In genomic region chr7:109510799-109511198, GRCm38 (mm10) we compare ENCODE assay signal across 27 mouse cellular contexts. TPM values are rescaled to one million over a fixed set of nuclear protein-coding genes. Genes with fewer than 3 reads are reported as not detected.
DNase-seq lines count a peak whose midpoint lies in the region; ATAC-seq and TF ChIP-seq lines count a peak whose summit lies in the region.
"Had no signal": no experiment of that assay in that cellular context is flagged by ENCODE, and none has a peak within 500 bp of the region (broad histone marks: within the 10 kb centered on the region; RNA-seq: fewer than 3 reads in every experiment).

No protein-coding gene starts in this region.

- H3K4me2 ChIP-seq in kidney, embryonic 14.5 days (replicated peaks; ENCODE audit: low read depth, low read length): no peak overlapping the region
- no peak overlapping the region for H3K4me2 ChIP-seq in liver, embryonic 11.5 days
- no peak overlapping the region for H3K4me2 ChIP-seq in liver, postnatal 0 days (ENCODE audit: low read depth, low read length)
- H3K4me2 ChIP-seq: embryonic facial prominence, embryonic 15.5 days; forebrain, embryonic 12.5 days; heart, embryonic 13.5 days; hindbrain, embryonic 14.5 days; limb, embryonic 15.5 days; lung, embryonic 15.5 days; midbrain, embryonic 13.5 days had no signal

- H3K9ac ChIP-seq in kidney, embryonic 14.5 days (ENCODE audit: low read depth, low read length): no peak overlapping the region
- no peak overlapping the region for H3K9ac ChIP-seq in liver, embryonic 11.5 days (ENCODE audit: low read depth, low read length)
- H3K9ac ChIP-seq in liver, postnatal 0 days (replicated peaks): no peak overlapping the region
- H3K9ac ChIP-seq: embryonic facial prominence, embryonic 15.5 days; forebrain, embryonic 12.5 days; heart, embryonic 13.5 days; hindbrain, embryonic 14.5 days; limb, embryonic 15.5 days; lung, embryonic 15.5 days; midbrain, embryonic 13.5 days had no signal

- no peak for TF ChIP-seq EP300 in liver, postnatal 0 days (IDR thresholded peaks at IDR 0.05; ENCODE audit: low read depth)

- H3K4me3 ChIP-seq in kidney, embryonic 14.5 days (ENCODE audit: low read length): no peak overlapping the region
- H3K4me3 ChIP-seq in liver, embryonic 11.5 days (ENCODE audit: low read depth, low read length): no peak overlapping the region
- H3K4me3 ChIP-seq in liver, postnatal 0 days (ENCODE audit: low read depth, low read length): no peak overlapping the region
- H3K4me3 ChIP-seq: embryonic facial prominence, embryonic 10.5 days; embryonic facial prominence, embryonic 15.5 days; forebrain, embryonic 12.5 days; heart, embryonic 13.5 days; limb, embryonic 10.5 days; limb, embryonic 15.5 days; lung, embryonic 15.5 days; megakaryocyte, embryonic 14.5 days; midbrain, embryonic 13.5 days had no signal

- no peak overlapping the region for H3K27ac ChIP-seq in kidney, embryonic 14.5 days (ENCODE audit: low read depth, low read length)
- H3K27ac ChIP-seq in liver, embryonic 11.5 days (ENCODE audit: low read depth, low read length): no peak overlapping the region
- H3K27ac ChIP-seq in liver, postnatal 0 days (ENCODE audit: low read depth): no peak overlapping the region
- H3K27ac ChIP-seq: embryonic facial prominence, embryonic 10.5 days; embryonic facial prominence, embryonic 15.5 days; forebrain, embryonic 12.5 days; heart, embryonic 13.5 days; hindbrain, embryonic 14.5 days; limb, embryonic 10.5 days; limb, embryonic 15.5 days; lung, embryonic 15.5 days; midbrain, embryonic 13.5 days had no signal

- no peaks in the 10 kb centered on the region for H3K27me3 ChIP-seq in kidney, embryonic 14.5 days (ENCODE audit: control insufficient read depth, insufficient read depth, low read length)
- no peaks in the 10 kb centered on the region for H3K27me3 ChIP-seq in liver, embryonic 11.5 days (replicated peaks; ENCODE audit: control insufficient read depth, insufficient read depth, low read length)
- no peaks in the 10 kb centered on the region for H3K27me3 ChIP-seq in liver, postnatal 0 days (ENCODE audit: insufficient read depth, low read length)
- H3K27me3 ChIP-seq: embryonic facial prominence, embryonic 15.5 days; forebrain, embryonic 12.5 days; limb, embryonic 15.5 days; lung, embryonic 15.5 days; midbrain, embryonic 13.5 days had no signal

- peak; percentile 39 for DNase-seq in kidney, adult 11 months
- DNase-seq in liver, embryonic 11.5 days (ENCODE audit: low spot score): no peak
- no peak for DNase-seq in liver, postnatal 0 days
- DNase-seq in right cerebral cortex, postnatal 36 days (ENCODE audit: low spot score in 2 of 2): no peak
- DNase-seq in cerebellum, postnatal 36 days: no peak
- DNase-seq: adrenal gland, postnatal 25 days; cerebellum, adult 11-12 months; cerebellum, adult 9-11 months; gastrocnemius, postnatal 10 days; heart, postnatal 10 days; layer of hippocampus, postnatal 36 days; lung, postnatal 36 days; thymus, postnatal 36 days had no signal

- H3K36me3 ChIP-seq in kidney, embryonic 14.5 days (ENCODE audit: control insufficient read depth, insufficient read depth, low read length): no peaks in the 10 kb centered on the region
- no peaks in the 10 kb centered on the region for H3K36me3 ChIP-seq in liver, embryonic 11.5 days (ENCODE audit: control insufficient read depth, insufficient read depth, low read length)
- no peaks in the 10 kb centered on the region for H3K36me3 ChIP-seq in liver, postnatal 0 days (replicated peaks; ENCODE audit: insufficient read depth, low read length)
- H3K36me3 ChIP-seq: embryonic facial prominence, embryonic 10.5 days; embryonic facial prominence, embryonic 15.5 days; forebrain, embryonic 12.5 days; heart, embryonic 13.5 days; limb, embryonic 10.5 days; limb, embryonic 15.5 days; lung, embryonic 15.5 days; midbrain, embryonic 13.5 days had no signal

- no peak for ATAC-seq in kidney, embryonic 14.5 days (ENCODE audit: low FRiP score, low TSS enrichment)
- 0 out of 2 replicates have a peak, but pooled peaks have one; percentile 37 for ATAC-seq in liver, embryonic 11.5 days (replicated peaks; ENCODE audit: low FRiP score)
- ATAC-seq in liver, postnatal 0 days: no peak
- peak; percentile 43; the same call in 1 of the 2 replicates for ATAC-seq in common myeloid progenitor, adult 5-6 weeks (replicated peaks; ENCODE audit: low read depth, poor library complexity, severe bottlenecking)
- peak; percentile 62 for ATAC-seq in megakaryocyte-erythroid progenitor cell, adult 5-6 weeks (replicated peaks; ENCODE audit: low FRiP score, low TSS enrichment, poor library complexity, severe bottlenecking)
- ATAC-seq: intestine, postnatal 0 days; midbrain, embryonic 13.5 days had no signal

- no peaks in the 10 kb centered on the region for H3K4me1 ChIP-seq in kidney, embryonic 14.5 days (ENCODE audit: control insufficient read depth, insufficient read depth, low read length)
- peaks cover 15% of the 10 kb centered on the region for H3K4me1 ChIP-seq in liver, embryonic 11.5 days (replicated peaks; ENCODE audit: control insufficient read depth, insufficient read depth, low read length)
- H3K4me1 ChIP-seq in liver, postnatal 0 days (ENCODE audit: insufficient read depth): no peaks in the 10 kb centered on the region

- no peaks in the 10 kb centered on the region for H3K9me3 ChIP-seq in kidney, embryonic 14.5 days (ENCODE audit: control insufficient read depth, low read length)
- H3K9me3 ChIP-seq in liver, embryonic 11.5 days (ENCODE audit: control insufficient read depth, low read length): no peaks in the 10 kb centered on the region
- H3K9me3 ChIP-seq in liver, postnatal 0 days (ENCODE audit: low read length): no peaks in the 10 kb centered on the region
- H3K9me3 ChIP-seq: embryonic facial prominence, embryonic 10.5 days; embryonic facial prominence, embryonic 15.5 days; forebrain, embryonic 12.5 days; heart, embryonic 13.5 days; limb, embryonic 10.5 days; limb, embryonic 15.5 days; lung, embryonic 15.5 days; megakaryocyte, embryonic 14.5 days; midbrain, embryonic 13.5 days had no signal

- WGBS in kidney, embryonic 14.5 days: 64% methylated on average over 2 of the region's 2 CpGs
- 29% methylated on average over 2 of the region's 2 CpGs for WGBS in liver, embryonic 11.5 days
- WGBS in liver, postnatal 0 days (ENCODE audit: insufficient replicate concordance): 48% methylated on average over 2 of the region's 2 CpGs

- no peak for TF ChIP-seq CTCF in liver, postnatal 0 days (IDR thresholded peaks at IDR 0.05; ENCODE audit: low read depth)

RNA-seq across cellular contexts. Expression of gene Trim66, which starts 2.9 kb away (rescaled TPM):
- 0.04 TPM in 1 of 2 replicates, not detected in the other for polyA plus RNA-seq in kidney, embryonic 14.5 days (2014; fragmentation: Nextera tagmentation; extraction: Ambion mirVana)
- polyA plus RNA-seq in liver, embryonic 11.5 days (2014; fragmentation: Nextera tagmentation; extraction: Ambion mirVana): 0.01 and 0.11 TPM in 2 replicates
- 0.02 TPM in 1 of 2 replicates, not detected in the other for polyA plus RNA-seq in liver, postnatal 0 days (2015; fragmentation: Nextera tagmentation; extraction: Ambion mirVana)
- 0.05 and 0.09 TPM in 2 replicates for total RNA-seq in common myeloid progenitor, adult 5-6 weeks (2017)
- not detected in 2 replicates for total RNA-seq in megakaryocyte-erythroid progenitor cell, adult 5-6 weeks (2014; fragmentation: Nextera tagmentation)
- not detected in 2 replicates for total RNA-seq in megakaryocyte-erythroid progenitor cell, adult 5-6 weeks (2017)
- polyA plus RNA-seq: heart, embryonic 13.5 days had no signal

RNA-seq across cellular contexts. Expression of gene Rpl27a, which starts 8.1 kb away (rescaled TPM):
- polyA plus RNA-seq in kidney, embryonic 14.5 days (2014; fragmentation: Nextera tagmentation; extraction: Ambion mirVana): 165 and 201 TPM in 2 replicates
- 184 and 208 TPM in 2 replicates for polyA plus RNA-seq in liver, embryonic 11.5 days (2014; fragmentation: Nextera tagmentation; extraction: Ambion mirVana)
- 83.1 and 84.4 TPM in 2 replicates for polyA plus RNA-seq in liver, postnatal 0 days (2015; fragmentation: Nextera tagmentation; extraction: Ambion mirVana)
- 1,056 and 1,216 TPM in 2 replicates for total RNA-seq in common myeloid progenitor, adult 5-6 weeks (2017)
- total RNA-seq in megakaryocyte-erythroid progenitor cell, adult 5-6 weeks (2014; fragmentation: Nextera tagmentation): 853 and 1,045 TPM in 2 replicates
- 970 and 1,232 TPM in 2 replicates for total RNA-seq in megakaryocyte-erythroid progenitor cell, adult 5-6 weeks (2017)

Comparison
In these comparisons a context has a peak if more than half of its experiments do, and no peak if none do; other contexts are left out.
1. ATAC-seq: peak in liver, embryonic 11.5 days (single experiment), common myeloid progenitor, adult 5-6 weeks (single experiment) and megakaryocyte-erythroid progenitor cell, adult 5-6 weeks (single experiment); none in kidney, embryonic 14.5 days (single experiment) and liver, postnatal 0 days (single experiment).